Mouse (Mus musculus): Measurements from ENCODE around the gene Lpin2.

The Lpin2 gene

DNA sequence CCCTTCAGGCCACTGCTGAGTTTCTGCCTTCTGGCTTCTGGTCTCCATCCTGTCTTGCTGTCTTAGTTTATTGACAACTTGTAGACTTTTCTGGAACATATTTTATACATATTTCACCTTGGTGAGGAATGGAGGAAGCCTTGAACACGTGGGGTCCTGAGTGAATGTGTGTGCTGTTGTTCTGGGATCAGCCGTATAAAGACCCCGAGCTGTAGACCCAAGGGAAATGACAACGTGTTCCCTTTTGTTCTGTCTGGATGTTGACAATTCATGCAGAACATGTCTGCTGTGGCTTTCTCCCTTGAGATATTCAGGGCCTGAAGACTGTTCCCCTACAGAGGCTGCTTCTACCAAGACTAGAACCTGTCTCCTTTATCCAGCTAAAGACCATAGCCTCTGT lies 5.0 kb upstream of the Lpin2 start:
- DNase-seq = no peak

DNA sequence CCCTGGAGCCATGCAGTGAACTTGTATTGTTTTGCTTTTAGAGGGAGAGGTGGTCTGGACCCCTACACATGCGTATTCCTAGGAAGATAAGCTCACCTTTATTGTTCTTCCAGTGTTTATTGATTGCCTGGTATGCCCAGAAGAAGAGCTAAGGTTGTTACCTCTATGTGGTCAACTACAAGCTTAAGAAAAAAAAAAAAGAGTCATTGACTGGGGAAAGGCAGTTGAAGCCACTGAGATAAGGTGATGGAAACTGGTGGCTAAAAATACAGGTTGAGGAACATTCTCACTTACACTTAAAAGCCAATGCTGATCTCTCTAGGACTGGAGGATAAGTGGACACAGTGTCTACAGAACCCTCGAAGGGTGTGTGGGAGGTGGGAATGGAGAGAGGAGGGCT lies 4.4 kb upstream of the Lpin2 start:
- no peak for DNase-seq

DNA sequence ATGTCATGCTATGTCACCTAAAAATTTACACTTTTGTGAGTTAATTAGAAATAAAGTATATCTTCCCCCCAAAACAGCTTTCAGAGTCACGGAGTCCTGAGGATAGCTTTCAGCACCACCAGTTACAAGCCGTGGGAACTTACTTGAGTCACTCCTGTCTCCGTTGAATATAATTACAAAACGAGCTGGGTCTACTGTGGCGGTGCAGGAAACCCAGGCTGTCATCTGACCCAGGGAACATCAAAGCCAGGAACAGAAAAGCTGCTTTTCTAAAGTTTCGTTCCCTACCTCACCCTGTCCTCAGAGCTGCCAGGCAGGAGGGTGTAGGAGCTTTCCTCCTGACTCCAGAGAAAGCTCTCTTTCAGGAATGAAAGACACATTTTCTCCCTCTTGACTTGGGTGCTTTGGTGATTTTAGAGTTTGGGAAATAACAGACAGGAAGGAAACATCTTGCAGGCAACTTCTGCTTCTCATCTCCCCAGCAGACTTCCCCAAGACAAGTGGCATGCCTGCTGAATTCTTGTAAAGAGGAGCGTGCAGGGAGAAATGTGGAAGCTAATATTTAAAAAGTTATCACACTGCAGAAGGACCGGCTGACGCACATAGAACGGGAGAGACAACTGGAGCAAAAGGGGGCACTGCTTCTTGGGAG lies 3.7 kb upstream of the Lpin2 start:
- peak; percentile 26 for DNase-seq

DNA sequence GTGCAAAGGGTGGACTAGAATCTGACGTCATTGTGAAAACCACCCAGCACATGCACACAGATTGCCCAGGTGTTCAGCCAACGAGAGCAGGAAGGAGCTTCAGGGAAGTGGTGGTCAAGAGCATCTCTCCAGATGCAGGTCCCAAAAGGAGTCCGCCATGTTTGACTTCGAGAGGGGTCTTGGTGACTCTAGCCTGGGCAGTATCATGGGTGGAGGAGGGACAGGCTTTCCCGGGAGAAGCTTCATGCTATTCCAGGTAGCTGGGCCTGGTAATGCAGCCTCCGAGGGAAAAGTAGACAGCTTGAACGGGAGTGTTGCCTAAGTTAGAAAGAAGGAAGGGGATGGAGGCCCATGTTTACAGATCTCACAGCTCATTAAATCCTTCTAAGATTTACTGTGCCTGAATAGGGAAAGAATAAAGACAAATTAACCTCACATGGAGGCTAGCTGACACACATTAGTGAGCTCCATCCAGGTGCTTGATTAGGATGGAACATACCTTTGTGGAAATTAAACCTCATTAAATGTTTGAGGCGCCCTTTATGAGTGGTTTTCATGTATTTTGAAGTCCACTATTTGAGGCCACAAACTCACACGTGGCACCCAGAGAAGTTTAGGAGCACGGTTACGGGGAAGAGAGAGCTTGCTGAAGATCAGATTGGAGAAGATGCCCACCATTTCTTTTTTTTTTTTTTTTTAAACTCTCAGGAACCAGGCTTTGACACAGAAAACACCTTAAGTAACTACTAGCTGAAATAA lies 2.6 kb upstream of the Lpin2 start:
- no peak for DNase-seq

DNA sequence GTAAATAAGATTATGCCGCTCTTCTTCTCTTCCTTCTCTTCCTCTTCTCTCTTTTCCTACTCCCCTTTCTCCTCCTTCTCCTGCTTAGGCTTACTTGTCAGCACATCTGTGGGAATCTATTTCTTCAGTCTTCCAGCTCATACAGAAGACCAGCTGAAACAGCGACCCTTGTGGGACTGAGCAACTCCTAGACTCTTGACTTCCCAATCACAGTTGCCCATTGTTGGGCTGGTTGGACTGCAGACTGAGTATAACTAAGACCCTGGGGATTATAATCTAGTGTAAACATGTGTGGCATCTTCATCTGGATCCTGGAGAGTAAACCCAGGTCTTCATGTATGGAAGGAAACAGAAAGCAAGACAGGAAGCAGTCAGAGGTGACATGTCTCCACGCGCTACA lies 1.8 kb upstream of the Lpin2 start:
- DNase-seq = no peak

DNA sequence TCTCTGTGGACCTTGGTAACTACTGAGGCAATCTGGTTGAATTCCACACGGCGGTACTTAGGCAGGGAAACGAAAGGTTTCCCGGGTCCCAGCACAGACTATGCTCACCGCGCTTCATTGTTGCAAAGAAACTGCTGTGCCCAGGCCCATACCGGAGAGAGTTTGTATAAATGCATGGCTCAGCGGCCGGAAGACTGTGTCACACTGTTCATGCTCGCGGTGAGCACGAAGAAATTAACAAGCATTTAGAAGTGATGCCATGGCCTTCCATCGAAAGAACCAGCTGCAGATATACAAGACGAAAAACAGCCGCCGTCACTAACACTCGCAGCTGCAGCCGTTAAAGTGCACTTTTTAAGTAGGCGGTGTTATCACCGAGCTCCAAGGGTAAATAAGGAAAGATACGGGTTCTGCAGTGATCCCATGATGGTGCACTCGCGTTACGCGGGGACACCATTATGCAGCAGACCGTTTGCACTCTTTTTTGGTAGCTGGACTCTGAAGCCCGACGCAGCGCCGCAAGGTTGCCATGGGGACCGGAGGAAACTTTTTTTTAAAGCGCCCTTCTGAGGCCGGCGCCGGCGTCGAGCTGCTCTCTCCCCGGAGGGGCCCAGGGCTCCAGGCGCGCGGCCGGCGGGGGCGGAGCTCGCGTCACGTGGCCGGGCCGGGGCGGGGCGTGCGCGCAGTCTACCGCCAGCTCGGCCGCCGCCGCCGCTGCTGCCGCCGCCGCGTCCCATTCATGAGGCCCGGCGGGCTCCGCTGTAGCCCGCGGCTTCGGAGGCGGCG lies 704 bp downstream of the Lpin2 start:
- peak; percentile 96 for DNase-seq

DNA sequence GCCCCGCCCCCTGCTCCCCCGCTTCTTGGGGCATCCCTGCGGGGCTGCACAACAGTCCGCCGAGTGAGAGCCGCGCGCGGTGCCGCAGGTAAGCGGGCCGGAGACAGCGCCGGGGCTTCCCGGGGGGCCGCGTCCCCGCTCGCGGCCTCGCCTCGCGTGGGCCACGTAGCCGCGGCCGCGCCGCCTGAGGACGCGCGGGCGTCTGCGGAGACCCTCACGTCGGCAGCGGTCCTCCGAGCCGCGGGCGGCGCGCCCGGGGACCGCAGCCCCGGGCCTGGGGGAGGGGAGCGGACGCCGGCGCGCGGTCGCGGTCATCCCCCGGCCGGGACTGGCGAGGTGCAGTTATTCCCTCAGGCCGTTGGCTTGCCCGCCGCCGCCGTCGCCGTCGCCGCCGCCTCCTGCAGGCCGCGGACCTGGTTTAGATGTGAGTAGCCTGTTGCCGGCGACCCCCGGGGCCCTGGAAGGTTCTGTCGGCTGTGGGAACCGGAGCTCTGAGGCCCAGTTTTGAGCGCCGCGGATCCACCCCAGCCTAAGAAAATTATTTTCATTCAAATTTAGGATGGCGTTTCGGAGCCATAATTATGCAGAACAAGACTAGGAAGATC lies 1.4 kb downstream of the Lpin2 start:
- peak; percentile 44 for DNase-seq

DNA sequence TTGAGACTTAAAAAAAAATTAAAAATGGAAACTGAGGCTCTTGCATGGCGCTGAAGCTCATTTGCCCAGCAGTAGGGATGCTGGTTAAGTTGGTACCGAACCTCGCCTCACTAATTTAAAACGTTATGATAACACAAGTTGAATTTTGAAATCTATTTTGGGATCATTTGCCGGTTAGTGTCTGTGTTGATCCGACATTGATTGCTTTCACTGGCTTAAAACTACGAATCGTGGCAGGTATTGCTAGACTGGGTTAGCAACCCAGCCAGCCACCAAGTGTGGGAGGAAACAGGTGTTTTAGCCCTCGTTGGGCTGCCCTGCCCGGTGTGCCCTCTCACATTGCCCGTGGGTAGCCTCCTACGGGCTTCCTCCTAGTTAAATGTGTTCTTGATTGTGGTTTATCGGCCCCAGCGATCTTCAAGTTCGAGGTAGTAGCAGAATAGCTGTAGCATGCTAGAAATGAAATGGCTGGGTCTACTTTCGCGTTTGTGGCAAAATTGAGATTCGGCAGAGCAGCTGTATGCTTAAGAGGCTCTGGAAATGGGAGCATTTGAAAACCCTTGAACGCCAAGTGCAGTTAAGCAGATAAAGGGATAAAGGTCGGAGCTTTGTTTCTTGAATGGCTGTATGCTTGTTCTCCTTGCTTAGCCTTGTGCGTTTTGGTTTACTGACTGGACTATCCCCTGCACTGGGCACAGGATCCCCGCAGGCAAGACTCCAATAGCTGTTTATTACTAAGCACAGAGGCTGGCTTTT lies 2.2 kb downstream of the Lpin2 start:
- DNase-seq = peak; percentile 63

DNA sequence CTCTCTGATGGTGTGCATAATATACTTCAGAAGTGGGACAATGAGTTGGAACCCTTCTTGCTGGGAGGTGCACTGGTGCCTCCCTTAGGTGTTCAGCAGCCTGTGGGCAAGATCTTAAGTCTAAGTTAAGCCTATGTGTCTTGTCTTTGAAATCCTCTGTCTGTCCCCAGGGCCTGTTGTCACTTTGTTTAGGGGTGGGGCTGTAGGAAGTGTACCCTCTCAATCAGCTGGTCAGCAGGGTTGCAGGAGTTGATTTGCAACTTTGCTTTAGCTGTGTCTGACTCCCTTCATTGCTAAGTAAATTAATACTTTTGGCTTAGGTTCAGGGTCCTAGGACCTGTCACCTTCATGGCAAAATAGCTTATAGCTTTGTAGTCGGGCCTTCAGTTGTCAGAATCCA lies 3.0 kb downstream of the Lpin2 start:
- DNase-seq = no peak

DNA sequence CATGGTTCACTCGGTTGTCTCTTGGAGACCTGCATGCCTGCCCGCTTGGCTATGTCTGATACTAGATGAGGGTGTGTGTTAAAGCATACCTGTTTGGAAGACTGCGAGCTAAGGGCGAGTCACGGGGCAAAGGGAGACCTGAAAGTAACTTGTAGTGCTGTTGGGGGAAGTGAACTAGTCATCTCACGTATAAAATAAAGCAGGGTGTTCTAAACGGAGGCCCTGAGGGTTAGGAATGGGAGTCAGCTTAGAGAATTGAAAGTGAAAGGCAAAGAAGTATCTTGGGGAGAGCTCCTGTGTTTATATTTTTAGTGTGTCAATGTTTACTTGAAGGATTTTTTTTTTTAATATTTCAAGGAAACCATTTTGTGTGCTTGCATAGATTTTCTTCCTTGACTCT lies 8.2 kb downstream of the Lpin2 start:
- DNase-seq = no peak

DNA sequence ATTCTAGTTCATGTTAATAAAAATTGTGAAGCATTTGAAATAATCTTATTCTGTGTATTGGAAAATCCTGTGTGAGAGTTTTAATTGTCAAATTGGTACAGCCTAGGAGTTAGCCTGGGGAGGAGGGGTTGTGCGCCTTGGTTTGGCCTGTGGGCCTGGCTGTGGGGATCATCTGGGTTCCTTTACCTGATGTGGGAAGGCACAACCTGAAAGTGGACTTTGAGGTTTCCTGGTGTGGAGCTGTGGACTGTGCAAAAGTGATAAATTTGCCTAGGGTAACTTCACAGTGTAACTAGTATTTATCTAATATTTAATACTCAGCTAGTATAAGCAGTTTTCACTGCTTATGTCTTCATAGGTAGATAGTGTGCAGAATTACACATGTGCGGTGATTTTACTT lies 8.7 kb downstream of the Lpin2 start:
- DNase-seq = no peak

DNA sequence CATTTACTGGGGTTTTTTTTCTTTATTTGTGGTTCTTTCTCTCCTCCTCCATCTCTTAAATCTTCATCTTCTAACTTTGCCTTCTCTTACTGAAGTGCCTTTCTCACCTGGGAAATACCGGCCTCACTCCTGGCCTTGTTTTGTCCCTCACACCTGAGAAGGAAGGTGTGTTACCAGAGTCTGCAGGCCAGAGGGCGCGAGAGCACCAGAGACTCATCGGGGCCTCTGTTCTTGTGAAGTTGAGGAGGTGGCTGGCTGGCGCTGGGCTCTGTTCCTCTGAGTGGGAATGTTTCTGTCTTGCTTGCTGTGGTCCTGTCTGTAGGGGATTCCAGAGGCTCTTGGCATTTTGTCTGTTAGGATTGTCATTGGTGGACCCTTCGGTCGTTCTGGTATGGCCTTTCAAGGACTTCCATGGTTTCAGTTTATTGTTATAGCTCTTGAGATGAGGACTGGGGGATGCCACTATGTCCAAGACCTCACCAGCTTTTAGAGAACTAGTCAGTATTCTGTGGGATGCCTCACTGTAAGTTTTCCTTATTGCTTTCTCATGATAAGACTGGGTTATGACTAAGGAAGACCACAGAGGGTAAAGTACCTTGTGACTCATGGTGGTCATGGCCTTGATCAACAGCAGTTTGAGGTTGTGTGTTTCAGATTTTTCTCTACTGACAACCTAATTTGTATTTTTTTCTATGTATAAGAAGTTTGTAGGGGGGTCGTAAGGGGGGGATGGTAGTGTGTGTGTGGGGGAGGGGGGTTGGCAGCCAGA lies 9.5 kb downstream of the Lpin2 start:
- no peak for DNase-seq

DNA sequence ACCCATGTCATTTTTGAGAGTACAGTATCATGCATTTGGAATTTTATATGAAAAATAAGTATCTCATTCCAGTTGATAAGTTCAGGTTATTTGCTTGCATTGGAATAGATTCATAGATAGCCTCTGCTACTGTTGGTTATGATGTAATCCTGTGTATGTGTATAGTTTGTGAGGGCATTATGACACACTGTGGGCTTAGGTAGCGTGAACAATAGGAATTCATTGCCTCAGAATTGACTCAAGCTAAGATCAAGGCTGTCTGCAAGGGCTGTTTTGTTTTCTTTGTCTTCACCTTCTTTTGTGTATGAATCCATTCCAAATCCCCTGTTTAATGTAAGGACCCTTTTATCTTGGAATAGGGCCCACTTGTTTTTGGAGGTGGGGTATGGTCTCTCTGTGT lies 10.7 kb downstream of the Lpin2 start:
- DNase-seq = no peak

DNA sequence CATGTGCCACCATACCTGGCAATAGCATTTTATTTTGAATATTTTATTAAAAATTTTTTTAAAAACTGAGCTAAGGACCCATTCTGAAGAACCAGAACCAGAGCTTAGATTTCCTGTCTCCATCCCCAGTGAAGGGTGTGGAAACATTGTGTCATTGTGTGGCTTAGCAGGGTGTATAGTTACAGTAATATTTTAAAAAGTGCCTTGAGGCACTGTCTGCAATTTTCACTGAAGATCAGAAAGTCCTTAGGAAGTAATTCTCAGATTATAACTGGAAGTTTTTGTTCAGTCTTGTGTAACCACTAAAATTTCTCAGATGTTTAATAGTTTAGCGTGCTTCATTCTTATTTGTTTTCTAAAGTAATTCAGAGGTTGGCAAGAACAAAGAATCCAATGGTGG lies 11.1 kb downstream of the Lpin2 start:
- DNase-seq = no peak

DNA sequence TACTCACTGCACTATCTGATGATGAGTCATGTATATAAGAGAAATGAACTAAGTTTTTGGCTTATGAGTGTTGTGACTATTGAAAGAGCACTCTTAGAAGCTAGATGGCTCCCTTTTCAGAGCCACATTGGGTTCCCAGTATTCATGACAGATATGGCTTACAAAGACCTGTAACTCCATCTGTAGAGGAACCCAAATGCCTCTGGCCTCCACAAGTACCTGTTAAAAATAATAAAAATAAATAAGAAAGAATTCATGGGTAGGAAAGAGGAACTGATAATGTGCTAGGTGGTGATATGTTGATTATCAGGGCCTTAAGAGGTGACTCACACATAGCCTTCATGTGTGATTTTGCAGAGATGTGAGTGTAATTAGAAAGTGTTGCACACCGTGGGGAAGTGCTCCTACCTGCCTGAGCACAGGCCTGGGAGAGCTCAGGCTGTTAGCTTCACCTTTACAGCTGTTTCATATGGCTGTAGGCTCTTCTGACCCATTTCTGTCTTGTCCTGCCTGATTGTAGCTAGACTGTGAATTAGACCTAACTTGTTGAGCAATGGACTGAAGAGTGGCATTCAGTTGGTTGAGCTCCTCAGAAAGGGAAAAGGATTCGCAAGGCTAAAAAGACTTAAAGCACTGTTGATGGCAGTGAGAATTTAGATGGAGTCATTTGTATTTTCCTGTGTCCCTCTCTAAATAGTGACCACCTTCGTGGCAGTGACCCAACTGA lies 12.7 kb downstream of the Lpin2 start:
- no peak for DNase-seq

DNA sequence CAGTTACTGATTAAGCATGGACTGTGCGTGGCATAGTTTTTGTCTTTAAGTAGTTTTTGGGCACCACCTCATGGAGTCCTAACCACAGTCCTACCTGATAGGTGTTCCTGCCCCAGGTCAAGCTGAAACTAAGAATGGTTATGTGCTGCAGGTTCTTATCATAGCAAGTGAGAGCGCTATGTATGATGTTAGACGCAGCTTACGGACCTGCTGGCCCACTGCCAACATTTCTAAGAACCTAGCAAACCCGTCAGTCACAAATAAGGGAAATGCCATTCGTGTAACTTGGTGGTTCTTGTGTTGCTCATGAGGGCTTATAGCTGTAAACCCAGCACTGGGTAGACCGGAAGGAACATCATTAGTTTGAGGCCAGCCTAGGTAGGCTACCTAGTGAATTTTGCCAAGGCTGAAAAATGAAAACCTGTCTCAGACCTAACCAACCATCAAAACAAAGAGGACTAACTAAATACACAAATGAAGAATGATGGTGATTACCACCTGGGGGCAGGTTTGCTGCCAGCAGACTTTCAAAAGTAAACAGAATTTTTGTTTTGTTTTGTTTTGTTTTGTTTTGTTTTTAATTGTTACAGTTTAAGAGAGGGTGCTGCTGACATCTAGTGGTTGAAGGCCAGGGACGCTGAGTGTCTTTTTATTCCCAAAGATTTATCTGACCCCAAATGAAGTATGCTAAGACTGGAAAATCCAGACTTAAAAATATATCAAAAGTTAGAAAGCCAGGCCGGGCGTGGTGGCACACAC lies 13.5 kb downstream of the Lpin2 start:
- peak; percentile 41 for DNase-seq

DNA sequence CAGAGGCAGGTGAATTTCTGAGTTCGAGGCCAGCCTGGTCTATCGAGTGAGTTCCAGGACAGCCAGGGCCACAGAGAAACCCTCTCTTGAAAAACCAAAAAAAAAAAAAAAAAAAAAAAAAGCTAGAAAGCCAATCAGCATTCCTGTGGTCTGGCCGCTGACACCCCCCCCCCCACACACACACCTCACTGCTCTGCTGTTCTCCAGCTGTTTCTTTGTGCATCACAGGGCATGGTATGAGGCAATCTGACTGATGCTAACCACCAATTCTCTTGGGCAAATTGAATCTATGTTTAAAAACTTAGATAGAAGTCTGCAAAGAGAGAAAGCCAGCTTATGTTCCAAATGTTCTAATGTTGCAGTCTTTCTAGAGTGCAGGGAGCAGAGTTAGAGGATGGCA lies 14.1 kb downstream of the Lpin2 start:
- no peak for DNase-seq

DNA sequence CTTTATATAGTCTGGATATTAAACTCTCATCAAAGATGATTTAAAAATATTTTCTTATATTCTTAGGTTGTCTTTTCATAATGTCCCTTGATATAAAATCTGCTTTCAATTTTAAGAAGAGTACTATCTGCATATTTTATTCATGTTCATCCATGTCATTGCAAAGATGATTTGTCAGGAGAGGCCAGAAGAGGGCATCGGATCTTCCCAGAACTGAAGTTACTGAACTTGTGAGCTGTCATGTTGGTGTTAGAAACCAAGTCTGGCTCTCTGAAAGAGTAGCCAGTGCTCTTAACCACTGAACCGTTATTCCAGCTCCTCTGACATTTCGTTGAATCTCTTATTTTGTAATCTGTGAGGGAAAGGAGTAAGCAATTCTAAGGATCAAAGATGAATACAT lies 17.0 kb downstream of the Lpin2 start:
- no peak for DNase-seq

DNA sequence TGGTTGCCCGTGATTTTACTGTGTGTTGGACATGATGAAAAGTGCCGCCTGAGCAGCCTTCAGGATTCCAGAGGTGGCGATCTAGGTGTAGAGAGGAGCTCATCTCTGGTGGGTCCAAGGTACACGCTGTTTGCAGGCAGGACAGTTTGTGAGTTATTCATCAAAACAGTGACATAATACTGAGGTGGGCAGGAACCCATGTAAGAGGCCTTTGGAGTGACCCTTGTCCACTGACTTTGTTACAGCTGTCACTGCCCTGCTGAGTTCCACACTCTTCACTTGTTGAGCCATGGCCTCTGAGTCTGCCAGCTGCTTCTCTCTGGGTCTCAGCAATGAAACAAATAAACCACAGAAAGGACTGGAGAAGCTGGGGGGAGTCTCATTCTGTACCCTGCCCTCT lies 19.8 kb downstream of the Lpin2 start:
- DNase-seq = no peak

DNA sequence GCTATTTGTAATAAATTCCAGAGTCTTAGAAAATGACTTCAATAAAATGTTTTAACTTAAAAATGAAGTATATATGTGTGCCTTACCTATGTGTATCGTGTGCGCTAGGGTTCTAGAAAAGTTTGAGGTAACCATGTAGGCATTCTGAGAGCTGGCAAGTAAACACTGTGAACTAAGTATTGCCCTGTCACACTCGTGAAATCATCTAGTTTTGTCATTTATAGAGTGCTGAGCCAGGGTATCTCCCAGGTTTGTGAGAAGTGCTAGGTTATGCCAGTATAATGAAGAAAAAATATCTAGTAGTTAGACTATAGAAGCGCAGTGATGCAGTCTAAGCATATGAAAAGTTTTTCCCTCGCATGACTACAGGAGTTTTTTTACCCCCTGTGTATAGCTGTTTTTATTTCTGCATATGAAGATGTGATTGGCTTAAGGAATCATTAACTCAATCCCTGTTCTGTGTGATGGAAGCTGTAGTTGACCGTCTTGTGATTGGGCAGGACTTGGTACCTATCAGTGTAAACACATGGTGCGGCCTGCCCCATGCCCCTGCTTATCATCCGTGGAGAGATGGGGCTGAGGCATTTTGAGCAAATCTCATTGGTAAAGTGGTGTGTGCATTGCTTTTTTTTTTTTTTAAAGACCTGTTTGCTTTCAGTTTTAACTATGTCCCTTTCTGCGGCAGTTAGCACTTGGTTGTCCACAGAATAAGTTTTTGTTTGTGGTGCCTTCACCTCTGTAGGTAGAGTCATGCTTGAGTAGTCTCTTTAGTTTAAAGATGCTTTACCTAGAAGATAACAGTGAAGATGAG lies 21.8 kb downstream of the Lpin2 start:
- no peak for DNase-seq
